Mouse (Mus musculus) kidney, embryonic 14.5 days (tissue): ENCODE results near the gene Sesn1. TPM values are rescaled to one million over a fixed set of nuclear protein-coding genes. Genes with fewer than 3 reads are reported as not detected.

Experiments
- ATAC-seq: fragments of 200-750 bp; cut with Nextera tagmentation; 2 replicates; pipeline ENCODE4 v1.8.0; 2017; ENCODE audit warnings: moderate number of reproducible peaks, mild to moderate bottlenecking, moderate TSS enrichment, moderate library complexity; ENCODE audit not compliant: low FRiP score, low TSS enrichment
- H3K27ac ChIP-seq: fragments of 300-500 bp; sonication (generic); 2 replicates; pipeline ENCODE4 v1.5.1; 2014; ENCODE audit warnings: low read depth, mild to moderate bottlenecking, low read length, moderate library complexity, mixed read lengths
- H3K27me3 ChIP-seq: fragments of 300-500 bp; sonication (generic); 2 replicates; pipeline ENCODE4 v1.6.1; 2014; ENCODE audit warnings: mild to moderate bottlenecking, low read length; ENCODE audit not compliant: control insufficient read depth, insufficient read depth
- H3K36me3 ChIP-seq: fragments of 300-500 bp; sonication (generic); 2 replicates; pipeline ENCODE4 v1.6.1; 2014; ENCODE audit warnings: low read length, mixed read lengths; ENCODE audit not compliant: control insufficient read depth, insufficient read depth
- H3K4me1 ChIP-seq: fragments of 300-500 bp; sonication (generic); 2 replicates; pipeline ENCODE4 v1.6.1; 2014; ENCODE audit warnings: low read length, mixed read lengths; ENCODE audit not compliant: control insufficient read depth, insufficient read depth
- H3K4me2 ChIP-seq: fragments of 300-500 bp; sonication (generic); replicated peaks from 2 replicates; pipeline ENCODE4 v1.6.1; 2014; ENCODE audit warnings: low read depth, mild to moderate bottlenecking, low read length
- H3K4me3 ChIP-seq: fragments of 300-500 bp; sonication (generic); 2 replicates; pipeline ENCODE4 v1.5.1; 2014; ENCODE audit warnings: mild to moderate bottlenecking, low read length
- H3K9ac ChIP-seq: fragments of 300-500 bp; sonication (generic); 2 replicates; pipeline ENCODE4 v1.6.1; 2014; ENCODE audit warnings: low read depth, mild to moderate bottlenecking, low read length, moderate library complexity
- H3K9me3 ChIP-seq: fragments of 300-500 bp; sonication (generic); 2 replicates; pipeline ENCODE4 v1.6.1; 2016; ENCODE audit warnings: low read length; ENCODE audit not compliant: control insufficient read depth
- WGBS: fragments of 180-500 bp; shearing (Covaris S2); extraction: QIAGEN DNeasy Blood & Tissue Kit; methylation state at CpG from one replicate; pipeline ENCODE4 v1.1.7; 2014; 5-methylcytosine and 5-hydroxymethylcytosine counted together
- polyA plus RNA-seq: library from polyadenylated mRNA; unstranded; fragments of >200 nt; fragmentation: Nextera tagmentation; extraction: Ambion mirVana; gene quantifications from 2 replicates; pipeline ENCODE4 v1.2.1, GENCODE M21; 2014

Gene Sesn1
- polyA plus RNA-seq, 1 experiment from 2014 or later, result 32.1 TPM

GRCm38 (mm10) chr10:41957421-41958225 is 147.9 kb downstream of the Sesn1 start:
- H3K9ac ChIP-seq, result no peak overlapping the region
- H3K36me3 ChIP-seq, result no peaks in the 10 kb centered on the region
- no peak overlapping the region for H3K4me3 ChIP-seq
- no peaks in the 10 kb centered on the region for H3K4me1 ChIP-seq
- H3K4me2 ChIP-seq, result no peak overlapping the region
- no peaks in the 10 kb centered on the region for H3K27me3 ChIP-seq
- no peaks in the 10 kb centered on the region for H3K9me3 ChIP-seq
- no peak overlapping the region for H3K27ac ChIP-seq
- no peak for ATAC-seq
- WGBS, result 91% methylated on average over 18 of the region's 18 CpGs

Other genes with a start within 250 kb of the Sesn1 start
- 0.15 and 0.33 TPM in 2 replicates for gene Ccdc162, start 93.3 kb upstream of the Sesn1 start, polyA plus RNA-seq
- 21.1 and 24.7 TPM in 2 replicates for gene Cep57l1, start 64 bp upstream of the Sesn1 start, polyA plus RNA-seq
- 0.42 and 1.8 TPM in 2 replicates for gene Armc2, start 208.5 kb downstream of the Sesn1 start, polyA plus RNA-seq